Mouse (Mus musculus) mature B cell (primary cell): ENCODE data around the gene Mllt11.

Experiments used
- in situ Hi-C: fragments of 300-500 bp; cut with MboI; formaldehyde crosslinking; loops from 2 replicates; pipeline ENCODE4 v1.14.3; 2019

The Mllt11 gene

DNA sequence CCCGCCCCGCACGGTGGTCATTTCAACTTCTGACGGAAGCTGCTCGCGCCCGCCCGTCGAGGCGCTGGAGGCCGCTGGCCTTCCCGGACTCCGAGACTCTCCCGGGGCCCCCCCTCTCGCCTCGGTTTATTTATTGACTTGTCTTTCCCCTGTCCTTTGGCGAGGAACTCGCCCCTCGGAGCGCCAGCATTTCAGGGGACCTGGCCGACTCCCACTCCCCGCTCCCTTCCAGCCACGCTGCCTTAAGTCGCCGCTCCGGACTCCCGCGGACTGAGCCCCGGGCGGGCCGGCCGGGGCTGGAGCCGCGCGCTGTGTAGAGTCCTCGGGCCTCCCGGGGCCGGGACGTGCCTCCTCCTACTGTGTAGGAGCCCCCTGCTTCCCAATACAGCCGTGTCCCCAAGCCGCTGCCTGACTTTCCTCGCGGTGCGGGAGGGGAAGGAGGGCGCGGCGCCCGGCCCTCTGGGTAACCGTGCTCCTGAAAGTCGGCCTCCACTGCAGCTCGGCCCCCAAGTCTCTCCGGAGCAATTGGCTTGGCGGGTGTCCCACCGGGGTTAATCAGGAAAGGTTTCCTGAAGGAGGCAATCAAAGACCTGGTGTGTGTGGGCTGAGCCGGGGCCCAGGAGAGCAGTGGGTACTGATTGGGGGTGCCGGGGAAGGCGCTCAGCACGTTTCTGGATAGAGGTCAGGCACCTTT, 58.6 kb downstream of the Mllt11 start:
- in situ Hi-C loops = no loop called here

DNA sequence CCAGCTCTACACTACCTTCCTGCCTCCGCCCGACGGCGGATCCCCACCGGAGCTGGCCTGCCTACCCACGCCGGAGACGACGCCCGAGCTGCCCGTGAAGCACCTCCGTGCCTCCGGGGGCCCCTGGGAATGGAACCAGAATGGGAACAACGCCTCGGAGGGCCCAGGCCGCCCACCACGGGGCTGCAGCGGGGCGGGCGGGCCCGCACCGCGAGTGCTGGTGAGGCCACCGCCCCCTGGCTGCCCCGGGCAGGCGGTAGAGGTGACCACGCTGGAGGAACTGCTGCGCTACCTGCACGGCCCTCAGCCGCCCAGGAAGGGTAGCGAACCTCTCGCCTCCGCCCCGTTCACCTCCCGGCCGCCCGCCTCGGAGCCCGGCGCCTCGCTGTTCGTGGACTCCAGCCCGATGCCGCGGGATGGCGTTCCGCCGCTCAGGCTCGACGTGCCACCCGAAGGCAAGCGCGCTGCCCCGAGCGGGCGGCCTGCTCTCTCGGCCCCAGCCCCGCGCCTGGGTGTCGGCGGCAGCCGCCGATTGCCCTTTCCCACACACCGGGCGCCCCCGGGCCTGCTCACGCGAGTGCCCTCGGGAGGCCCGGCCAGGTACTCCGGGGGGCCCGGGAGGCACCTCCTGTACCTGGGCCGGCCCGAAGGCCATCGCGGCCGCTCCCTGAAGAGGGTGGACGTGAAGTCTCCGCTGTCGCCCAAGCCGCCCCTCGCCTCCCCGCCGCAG, 59.3 kb downstream of the Mllt11 start:
- in situ Hi-C loops = no loop called here

DNA sequence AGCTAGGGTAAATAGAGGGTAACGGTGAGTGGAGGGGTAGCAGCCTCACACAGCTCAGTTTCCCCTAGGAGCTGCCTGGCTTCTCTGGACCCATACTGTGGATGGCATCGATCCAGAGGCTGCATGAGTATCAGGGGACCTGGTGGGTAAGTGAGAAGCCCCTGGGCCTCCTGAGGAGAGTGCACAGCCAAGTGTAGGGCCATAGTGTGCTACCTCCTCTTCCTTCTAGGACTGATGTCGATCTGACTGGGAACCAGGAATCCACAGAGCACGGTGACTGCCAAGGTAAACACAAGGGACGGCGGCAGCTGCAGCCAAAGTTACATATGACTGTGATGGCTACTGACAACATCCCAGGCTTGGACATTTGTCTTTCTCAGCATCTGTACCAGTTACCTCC, 60.9 kb downstream of the Mllt11 start:
- in situ Hi-C loops = no loop called here

DNA sequence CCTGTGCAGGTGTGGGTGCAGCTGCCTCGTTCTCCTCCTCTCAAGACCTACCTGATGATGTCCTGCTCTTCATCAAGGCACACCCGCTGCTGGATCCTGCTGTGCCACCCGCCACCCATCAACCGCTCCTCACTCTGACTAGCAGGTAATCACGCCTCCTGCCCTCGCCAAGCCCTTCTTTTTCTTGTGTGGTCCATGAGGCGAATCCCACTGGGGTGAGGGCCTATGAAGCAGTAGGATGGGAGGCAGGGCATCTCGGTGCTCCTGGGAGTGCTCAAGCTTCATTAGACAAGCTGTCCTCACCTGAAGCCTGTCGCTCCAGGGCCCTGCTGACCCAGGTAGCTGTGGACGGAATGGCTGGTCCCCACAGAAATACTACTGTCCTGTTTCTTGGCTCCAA, 62.0 kb downstream of the Mllt11 start:
- in situ Hi-C loops = no loop called here
